24 mouse cellular contexts compared by ENCODE assay signal in the genomic region with DNA sequence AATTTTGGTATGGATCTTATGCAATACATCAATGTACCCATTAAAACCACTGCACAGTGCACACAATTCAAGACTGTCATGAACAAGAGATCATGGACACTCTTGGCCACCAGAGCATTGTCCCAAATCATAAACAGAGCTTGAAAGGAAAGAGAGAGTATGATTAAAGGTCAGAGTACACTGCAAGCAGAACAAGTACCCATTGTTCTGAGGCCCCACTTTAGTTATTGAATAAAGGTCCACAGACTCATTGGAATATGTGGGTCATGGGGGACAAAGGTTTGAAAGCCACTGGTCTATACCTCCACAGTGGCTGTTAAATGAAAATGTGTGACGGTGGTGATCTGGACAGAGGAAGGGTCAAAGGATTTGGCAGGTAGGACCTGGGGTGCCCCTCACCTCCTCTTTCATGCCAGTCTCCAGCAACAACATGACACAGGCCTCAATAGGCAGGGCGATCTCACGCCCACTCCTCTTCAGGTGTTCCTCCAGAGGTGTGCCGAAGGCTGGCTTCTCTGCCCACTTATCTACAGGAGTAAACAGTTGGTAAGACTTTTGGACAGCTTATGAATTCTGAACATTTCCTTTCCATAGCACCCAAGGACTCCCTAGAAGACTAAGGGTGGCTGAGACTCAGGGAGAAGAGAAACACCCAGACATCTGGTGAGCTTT.
"Had no signal": no experiment of that assay in that cellular context is flagged by ENCODE, and none has a peak within 500 bp of the region (broad histone marks: within the 10 kb centered on the region; RNA-seq: fewer than 3 reads in every experiment).

No protein-coding gene starts in this region.

- ATAC-seq: hindbrain, postnatal 0 days had no signal

- H3K4me2 ChIP-seq: heart, embryonic 11.5 days; heart, embryonic 13.5 days; heart, embryonic 15.5 days; hindbrain, embryonic 13.5 days; hindbrain, embryonic 15.5 days; limb, embryonic 12.5 days; liver, embryonic 11.5 days; liver, embryonic 13.5 days had no signal

- H3K9ac ChIP-seq: heart, embryonic 13.5 days; heart, embryonic 15.5 days; hindbrain, embryonic 13.5 days; hindbrain, embryonic 15.5 days; limb, embryonic 12.5 days; liver, embryonic 13.5 days had no signal

- H3K9me3 ChIP-seq: heart, embryonic 13.5 days; heart, embryonic 15.5 days; hindbrain, embryonic 13.5 days; hindbrain, embryonic 15.5 days; limb, embryonic 10.5 days; limb, embryonic 12.5 days; liver, embryonic 13.5 days had no signal

- H3K27me3 ChIP-seq: heart, embryonic 13.5 days; heart, embryonic 15.5 days; hindbrain, embryonic 13.5 days; hindbrain, embryonic 15.5 days; limb, embryonic 12.5 days; liver, embryonic 13.5 days had no signal

- H3K27ac ChIP-seq: gastrocnemius, adult 2 months; heart, adult 2 months; heart, embryonic 13.5 days; heart, embryonic 15.5 days; hindbrain, embryonic 13.5 days; hindbrain, embryonic 15.5 days; hindbrain, postnatal 0 days; layer of hippocampus, adult 2 months; left cerebral cortex, adult 2 months; limb, embryonic 10.5 days; limb, embryonic 12.5 days; liver, embryonic 13.5 days had no signal

- H3K4me3 ChIP-seq: gastrocnemius, adult 2 months; heart, adult 2 months; heart, embryonic 13.5 days; heart, embryonic 15.5 days; hindbrain, embryonic 13.5 days; hindbrain, embryonic 15.5 days; layer of hippocampus, adult 2 months; left cerebral cortex, adult 2 months; limb, embryonic 10.5 days; limb, embryonic 12.5 days; liver, embryonic 13.5 days had no signal

- H3K4me1 ChIP-seq: heart, embryonic 13.5 days; heart, embryonic 15.5 days; hindbrain, embryonic 13.5 days; hindbrain, embryonic 15.5 days; limb, embryonic 10.5 days; limb, embryonic 12.5 days; liver, embryonic 13.5 days had no signal

- DNase-seq: gastrocnemius, adult 2 months; gastrocnemius, postnatal 10 days; gastrocnemius, postnatal 25 days; heart, adult 2 months; heart, postnatal 14 days; heart, postnatal 36 days; kidney, adult 18-20 months; kidney, adult 8-10 months; kidney, postnatal 10 days; kidney, postnatal 25 days; kidney, postnatal 4 days; liver; liver, embryonic 13.5 days had no signal
